Mouse (Mus musculus): ENCODE measurements at regions not wholly inside any gene's neighbourhood (a gene's known extent, or its start where the extent isn't known, plus 50 kb on each side); places are given as distances from the start of the nearest gene placed in this dataset.
"Not testable (repeated sequence)": the region's sequence is repeated elsewhere in the genome, so short reads cannot be mapped to it uniquely, and the experiment has no call there.

DNA sequence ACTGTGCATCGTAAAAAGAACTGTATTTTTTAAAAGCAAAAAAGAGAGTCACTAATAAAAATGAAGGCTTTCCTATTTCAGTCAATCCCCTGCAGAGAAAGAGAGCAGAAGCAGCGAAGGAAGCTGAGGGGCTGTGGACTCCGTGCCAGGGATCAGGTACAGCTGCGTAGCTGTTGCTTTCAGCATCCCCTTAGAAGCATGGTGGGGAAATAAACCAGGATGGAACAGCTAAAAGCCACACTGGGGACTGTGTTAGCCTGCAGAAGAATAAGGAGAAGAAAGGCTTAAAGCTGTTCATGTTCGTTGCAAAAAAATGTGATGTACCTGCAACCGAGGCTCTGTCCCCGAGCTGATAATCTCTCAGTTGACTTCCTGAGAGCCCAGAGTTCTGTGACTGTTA, 1302.6 kb upstream of the Sel1l start:
- CTCF ChIA-PET = no interaction called here

DNA sequence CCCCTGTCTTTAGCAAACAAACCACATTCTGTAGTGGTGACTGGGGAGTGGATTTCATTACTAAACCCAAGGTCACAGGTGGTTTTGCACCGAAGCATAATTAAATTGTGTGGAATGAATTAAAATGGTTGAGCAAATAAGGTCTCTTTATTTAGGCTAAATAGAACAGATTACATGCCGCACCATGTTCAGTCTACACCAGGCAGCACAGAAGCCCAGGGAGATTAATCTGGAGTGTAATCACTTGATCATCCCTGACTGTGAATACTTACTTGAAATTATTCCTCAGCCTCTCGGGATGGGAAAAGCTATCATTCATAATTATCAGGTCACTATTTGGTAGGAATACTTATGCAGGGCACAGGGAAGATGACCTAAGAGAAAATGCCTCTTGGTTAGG, 1293.3 kb upstream of the Sel1l start:
- CTCF ChIA-PET = no interaction called here

DNA sequence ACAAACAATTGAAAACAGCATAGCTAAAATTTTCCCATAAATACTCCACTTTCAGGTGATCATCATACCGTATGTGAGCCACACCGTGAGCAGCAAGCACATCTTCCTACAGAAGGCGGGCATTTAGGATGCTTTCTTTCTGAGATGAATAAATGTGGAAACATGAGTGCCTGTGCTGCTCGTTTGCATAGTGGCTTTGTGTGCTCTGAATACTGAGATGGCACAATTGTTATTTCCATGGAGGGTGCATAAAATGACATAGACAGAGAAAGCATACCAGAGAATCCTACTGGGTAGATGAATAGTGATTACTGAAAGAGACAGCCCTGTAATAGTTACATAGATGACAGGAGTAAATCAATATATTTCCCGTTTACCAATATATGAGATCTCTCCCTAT, 1287.4 kb upstream of the Sel1l start:
- CTCF ChIA-PET = no interaction called here

DNA sequence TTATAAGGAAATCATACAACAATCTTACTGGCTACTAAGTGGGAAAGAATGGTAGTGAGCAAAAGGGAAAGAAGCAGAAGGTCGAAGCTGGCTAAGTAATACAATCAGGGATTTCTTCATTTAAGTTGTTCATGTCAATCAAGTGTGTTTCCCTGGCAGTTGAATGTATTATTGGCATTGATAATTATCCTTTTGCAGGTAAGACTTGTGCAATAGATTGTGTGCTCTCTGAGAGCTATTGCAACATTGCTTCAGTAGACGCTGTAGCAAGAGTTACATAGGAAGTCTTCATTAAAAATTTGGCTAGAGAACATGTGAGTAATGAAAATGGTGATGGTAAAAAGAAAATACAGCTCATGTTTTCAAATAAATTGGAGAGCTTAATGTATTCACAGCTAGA, 1273.3 kb upstream of the Sel1l start:
- CTCF ChIA-PET = no interaction called here

DNA sequence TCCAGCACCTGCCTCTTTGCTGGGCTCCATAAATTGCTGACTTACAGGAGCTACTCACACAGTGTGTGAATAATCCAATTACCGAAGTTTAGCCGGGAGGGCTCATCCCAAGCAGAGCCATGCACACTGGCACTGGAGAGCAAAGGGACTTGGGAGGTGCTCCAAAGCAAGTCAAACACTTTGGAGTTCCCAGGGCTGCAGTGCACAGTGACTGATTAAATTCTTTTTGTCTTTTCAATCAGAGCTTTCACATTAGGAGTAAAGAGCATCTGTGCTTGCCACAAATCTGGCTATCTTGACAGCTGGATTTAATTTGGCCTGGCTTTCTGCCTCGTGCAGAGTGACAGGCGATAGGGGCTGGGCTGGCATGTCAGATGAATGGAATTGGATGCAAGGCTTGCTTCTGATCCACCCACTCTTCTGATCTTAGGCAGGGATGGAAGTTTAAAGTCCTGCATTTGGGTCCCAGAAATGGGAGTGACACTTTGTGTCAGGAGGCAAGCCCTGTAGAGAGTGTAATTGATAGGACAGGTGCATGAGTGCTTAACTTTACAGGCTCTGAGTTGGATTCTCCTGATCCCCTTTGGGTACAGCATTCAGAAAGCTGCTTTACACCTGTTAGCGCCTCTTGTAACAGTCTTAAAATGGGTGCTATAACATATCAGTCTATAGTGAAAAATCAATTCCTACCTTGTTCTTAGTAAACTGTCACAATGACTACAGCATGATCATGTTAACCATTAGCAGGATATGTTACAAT, 1239.3 kb upstream of the Sel1l start:
- CTCF ChIA-PET = no interaction called here

DNA sequence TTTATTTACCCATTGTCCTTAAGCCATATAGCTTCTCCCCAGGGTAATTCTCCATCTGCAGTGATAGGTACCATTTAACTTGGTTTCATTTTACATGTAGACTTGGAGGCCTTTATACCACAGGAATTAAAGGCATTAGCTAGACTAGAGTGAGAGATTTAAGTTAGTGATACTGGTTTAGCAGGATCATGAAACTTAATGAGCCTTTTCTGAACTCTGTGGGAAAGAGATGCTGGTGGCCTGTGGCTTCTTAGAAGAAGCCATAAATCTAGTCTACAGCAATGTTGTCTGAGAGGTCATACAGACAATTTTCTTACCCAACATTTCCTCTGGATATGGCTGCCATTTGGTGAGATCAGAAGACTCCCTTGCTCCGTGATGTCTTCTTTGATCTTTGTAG, 1214.9 kb upstream of the Sel1l start:
- CTCF ChIA-PET = no interaction called here

DNA sequence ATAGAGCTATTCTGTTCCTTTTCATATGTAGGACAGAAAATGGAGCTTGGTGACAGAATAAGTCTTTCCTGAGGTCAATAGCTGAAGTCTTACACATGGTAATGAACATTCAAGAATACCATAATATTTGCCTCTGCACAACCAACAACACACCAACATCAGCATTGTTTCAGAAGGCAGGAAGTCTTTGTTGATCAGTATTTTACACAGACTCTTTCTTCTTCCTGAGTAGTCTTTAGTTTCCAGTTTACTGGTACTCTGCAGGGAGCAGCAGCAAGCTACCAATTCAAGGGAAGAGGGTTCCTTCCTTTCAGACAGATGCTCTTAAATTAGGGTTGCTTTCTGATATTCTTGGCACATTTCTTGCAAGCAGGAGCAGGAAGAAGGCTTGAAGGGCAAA, 1170.7 kb upstream of the Sel1l start:
- CTCF ChIA-PET = no interaction called here

DNA sequence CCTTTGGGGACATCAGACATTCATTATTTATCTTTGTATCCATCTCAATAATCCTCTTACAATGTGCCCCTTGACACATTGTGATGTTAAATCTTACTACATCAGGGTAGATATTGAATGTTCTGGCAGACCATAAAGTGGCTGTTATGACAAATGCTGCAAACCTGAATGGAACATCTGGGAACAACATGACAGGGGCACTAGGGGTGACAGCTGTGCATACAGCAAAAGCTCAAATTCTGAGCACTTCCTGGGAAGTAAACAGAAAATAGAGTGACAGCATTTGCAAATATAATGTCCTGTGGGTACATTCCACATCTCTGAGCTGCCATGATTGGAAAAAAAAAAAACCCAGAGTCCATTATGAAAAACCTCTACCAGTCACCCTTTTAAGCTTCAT, 1162.6 kb upstream of the Sel1l start:
- CTCF ChIA-PET = no interaction called here

DNA sequence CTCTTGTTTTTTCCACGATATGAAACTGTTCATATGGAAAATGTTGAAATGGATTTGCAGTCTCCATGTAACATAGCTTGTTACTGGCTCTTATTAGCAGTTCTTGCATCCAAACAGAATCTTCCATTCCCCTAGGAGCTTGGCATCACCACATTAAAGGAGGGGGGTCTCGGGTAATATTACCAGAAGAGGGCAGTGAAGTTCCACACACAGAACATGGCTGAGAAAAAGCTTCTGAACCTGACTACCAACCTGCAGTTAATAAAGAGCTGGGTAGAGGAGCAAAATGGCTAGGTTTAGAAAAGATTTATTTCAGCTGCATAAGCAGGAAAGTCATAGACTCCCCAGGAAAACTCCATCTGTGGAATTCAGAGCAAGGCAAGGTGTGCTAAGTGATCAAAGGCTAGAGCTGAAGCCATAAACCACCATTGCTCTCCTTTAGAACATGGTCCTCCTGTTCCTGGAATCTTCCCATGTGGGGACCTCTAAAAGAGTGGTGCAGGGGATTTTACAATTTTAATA, 1157.9 kb upstream of the Sel1l start:
- CTCF ChIA-PET = no interaction called here

DNA sequence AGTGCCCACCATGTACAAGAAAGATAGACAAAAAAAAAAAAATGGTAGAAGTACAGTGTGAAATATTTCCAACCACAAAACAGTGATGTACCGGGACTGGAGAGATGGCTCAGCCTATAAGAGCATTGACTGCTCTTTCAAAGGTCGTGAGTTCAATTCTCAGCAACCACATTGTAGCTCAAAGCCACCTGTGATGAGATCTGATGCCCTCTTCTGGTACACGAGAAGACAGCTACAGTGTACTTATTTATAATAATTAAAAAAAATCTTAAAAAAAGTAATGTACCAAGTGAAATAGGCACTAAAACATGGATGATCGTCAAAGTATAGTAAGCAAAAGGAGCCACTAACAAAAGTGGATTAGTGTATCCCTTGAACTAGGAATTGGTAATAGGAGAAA, 1154.2 kb upstream of the Sel1l start:
- CTCF ChIA-PET = no interaction called here

DNA sequence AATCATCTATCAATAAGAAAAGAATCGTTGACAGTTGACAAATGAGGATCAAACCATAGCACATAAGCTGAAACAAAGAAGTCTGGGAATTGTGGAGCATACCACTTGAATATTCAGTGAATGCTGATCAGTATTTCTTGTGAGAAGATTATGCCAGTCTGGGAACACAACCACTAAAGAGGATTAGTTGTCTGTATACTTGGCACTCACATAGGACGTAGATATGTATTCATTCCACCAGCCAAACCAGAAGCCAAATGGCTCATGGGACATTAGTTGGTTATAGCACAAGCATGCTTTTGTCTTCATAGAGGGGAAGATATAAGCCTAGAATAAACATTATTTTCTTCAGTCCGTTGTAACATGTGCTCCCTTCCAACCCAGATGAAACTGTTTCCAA, 1126.7 kb upstream of the Sel1l start:
- CTCF ChIA-PET = no interaction called here

DNA sequence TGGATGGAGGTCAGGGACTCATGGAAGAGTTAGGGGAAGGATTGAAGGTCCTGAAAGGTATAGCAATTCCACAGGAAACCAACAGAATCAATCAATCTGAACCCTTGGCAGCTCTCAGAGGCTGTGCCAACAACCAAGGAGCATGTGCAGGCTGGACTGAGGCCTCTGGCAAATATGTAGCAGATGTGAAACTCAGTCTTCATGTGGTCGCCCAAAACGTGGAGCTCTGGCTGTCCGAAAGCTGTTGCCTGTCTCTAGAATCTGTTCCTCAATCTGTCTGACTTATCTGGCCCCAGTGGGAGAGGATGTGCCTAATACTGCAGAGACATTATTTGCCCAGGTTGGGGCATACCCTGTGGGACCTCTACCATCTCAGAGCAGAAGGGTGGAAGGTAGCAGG, 1095.4 kb upstream of the Sel1l start:
- CTCF ChIA-PET = no interaction called here

DNA sequence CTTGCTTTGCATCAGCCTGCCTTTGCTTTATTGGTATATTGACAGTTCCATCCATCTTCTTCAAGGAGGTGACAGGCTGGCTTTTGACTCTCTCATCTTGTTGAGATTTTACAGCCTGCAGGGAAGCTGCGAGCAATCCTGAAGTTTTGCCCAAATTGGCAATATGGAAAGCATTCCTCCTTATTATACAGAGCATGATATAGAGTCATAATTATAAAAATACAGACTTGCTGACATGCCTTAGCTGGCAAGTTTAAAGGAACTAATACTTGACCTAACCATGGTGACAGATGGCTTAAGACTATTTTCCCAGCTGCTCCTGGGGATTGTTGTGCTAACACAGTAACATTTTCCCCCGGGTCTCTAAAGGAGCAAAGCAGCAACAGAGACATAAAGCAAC, 1078.6 kb upstream of the Sel1l start:
- CTCF ChIA-PET = no interaction called here

DNA sequence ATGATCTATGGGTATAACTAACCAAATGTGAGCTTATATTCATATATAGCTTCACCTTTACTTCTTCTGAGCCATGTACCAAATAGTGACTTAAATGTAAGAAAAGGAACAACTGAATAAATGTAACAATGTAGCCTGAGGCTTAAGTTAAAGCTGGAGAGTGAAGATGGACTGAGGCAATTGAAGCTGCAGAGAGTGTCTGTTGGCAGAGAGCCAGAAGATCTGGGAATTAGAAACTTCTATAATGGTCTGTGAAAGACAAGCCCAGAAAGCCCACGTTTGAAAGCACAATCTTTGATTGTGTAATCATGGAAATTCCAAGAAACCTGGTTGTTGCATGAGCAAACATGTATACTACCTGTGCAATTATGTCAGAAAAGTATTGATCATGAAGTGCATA, 1078.0 kb upstream of the Sel1l start:
- CTCF ChIA-PET = no interaction called here

DNA sequence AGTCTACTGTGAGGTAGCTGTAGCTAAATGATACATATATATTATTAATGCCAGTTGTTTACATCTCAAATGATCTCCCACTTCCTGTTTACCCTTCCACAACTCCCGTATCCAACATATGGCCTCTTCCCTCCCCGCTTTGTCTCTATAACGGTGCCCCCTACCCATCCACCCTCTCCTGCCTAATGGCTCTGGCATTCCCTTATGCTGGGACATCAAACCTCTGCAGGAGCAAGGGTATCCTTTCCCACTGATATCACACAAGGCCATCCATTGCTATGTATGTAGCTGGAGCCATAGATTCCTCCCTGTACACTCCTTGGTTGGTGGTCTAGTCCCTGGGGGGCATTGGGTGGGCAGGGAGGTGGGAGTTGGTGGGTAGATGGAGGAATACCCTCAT, 1071.0 kb upstream of the Sel1l start:
- CTCF ChIA-PET = no interaction called here

DNA sequence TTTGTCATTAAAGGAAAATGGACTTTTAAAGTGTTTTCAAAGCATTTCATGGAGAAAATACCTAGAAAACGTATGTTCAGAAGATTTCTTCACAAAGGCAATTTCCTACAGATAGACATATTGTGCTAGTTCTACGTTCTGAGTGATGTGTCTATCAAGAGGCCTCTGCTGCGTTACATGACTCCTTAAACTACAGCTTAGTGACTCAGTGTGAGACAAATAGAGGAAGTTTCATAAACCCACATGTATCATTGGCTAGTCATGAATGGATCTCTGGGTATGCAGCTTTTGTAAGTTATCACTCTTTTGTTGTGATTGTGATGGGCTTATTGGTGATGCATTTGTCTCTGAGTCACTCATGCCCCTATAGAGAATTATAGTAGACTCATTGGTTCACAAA, 1067.3 kb upstream of the Sel1l start:
- CTCF ChIA-PET = no interaction called here

DNA sequence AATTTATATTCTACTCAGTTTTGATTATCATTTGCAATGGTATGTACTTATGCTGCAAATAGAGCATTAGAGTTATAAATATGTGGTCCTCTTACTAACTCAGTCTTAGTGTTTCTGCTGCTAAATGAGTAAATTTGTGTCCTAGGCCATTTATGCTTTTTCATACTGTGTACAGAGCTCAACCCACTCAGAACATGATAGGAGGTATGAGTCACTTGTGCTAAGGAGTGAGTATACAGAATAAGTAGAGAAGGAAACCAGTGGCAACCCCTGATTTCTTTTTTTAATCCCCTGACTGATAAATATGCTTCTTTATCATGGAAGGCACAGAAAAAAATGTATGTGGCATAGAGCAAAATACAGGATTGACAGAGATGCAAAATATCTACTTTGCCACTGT, 1066.8 kb upstream of the Sel1l start:
- CTCF ChIA-PET = no interaction called here

DNA sequence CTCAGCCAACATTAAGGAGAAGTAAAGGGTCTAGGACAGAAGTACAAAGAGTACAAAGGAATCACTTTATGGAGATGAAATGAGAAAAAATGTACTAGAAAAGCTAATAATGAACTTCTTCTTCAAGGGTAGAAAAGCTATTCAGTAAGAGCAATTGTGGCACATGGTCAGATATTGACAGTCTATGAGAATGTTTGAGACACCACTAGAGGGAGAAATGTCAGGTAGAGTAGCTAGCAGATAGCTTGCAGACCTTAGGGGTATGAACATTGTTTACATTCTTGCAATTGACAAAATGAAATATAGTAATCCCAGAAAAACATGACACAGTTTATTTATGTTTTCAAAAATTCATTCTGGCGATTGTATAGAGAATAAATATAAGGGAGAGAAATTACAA, 1066.2 kb upstream of the Sel1l start:
- CTCF ChIA-PET = no interaction called here

DNA sequence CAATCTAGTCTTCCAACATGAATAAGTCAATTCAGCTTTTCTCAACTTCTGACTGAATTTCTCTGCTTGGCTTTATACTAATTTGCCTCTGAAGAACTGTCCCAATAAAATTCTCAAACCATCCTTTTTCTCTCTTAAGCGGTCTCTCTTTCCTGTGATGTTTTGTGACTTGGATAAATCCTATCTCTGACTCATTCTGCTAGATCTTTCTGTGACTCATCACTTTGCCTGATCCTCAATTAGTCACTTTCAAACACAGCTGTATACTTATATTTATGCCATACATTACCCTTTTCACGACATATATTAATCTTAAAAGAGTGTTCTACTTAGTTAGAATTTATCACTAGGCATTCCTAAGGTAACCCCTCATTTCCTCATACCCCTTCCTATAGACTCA, 1055.4 kb upstream of the Sel1l start:
- CTCF ChIA-PET = no interaction called here

DNA sequence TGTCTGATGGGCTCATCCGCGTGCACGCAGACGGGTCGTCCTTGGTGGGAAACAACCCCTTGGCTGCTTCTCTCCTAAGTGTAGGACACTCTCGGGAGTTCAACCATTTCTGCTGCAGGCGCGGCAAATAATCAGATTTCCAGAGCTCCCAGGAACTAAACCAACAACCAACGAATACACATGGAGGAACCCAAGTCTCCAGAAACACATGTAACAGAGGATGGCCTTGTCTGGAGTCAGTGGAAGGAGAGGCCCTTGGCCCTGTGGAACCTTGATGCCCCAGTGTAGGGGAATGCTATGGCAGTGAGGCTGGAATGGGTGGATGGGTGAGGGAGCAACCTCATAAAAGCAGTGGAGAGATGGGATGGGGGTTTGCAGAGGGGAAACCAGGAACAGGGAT, 1043.4 kb upstream of the Sel1l start:
- CTCF ChIA-PET = no interaction called here

DNA sequence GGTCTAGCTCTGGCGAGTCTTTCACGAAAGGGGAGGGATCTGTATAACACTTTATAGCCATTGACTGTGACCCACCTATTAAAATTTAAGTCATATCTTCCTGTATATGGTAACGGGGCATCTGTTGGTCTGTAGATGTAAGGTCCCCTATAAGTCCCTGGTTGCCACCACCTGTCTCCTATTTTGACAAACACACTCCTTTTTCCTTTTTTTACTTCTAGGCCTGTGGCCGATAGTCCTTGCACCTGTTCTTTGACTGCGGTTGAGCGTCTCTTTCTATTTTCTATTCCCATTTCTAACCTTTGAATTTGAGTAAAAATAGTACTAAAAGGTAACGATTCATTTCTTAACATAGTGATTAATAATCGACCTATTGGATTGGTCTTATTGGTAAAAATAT, 1042.7 kb upstream of the Sel1l start:
- CTCF ChIA-PET = not testable (repeated sequence)

DNA sequence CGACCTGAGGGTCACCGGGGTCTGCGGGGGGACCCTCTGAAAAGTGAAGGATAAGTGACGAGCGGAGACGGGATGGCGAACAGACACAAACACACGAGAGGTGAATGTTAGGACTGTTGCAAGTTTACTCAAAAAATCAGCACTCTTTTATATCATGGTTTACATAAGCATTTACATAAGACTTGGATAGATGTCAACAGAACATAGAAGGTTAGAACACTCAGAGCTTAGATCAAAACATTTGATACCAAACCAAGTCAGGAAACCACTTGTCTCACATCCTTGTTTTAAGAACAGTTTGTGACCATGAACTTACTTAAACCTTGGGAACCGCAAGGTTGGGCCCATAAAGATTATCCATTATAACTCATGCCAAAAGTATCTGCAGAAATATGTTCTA, 1042.2 kb upstream of the Sel1l start:
- CTCF ChIA-PET = not testable (repeated sequence)

DNA sequence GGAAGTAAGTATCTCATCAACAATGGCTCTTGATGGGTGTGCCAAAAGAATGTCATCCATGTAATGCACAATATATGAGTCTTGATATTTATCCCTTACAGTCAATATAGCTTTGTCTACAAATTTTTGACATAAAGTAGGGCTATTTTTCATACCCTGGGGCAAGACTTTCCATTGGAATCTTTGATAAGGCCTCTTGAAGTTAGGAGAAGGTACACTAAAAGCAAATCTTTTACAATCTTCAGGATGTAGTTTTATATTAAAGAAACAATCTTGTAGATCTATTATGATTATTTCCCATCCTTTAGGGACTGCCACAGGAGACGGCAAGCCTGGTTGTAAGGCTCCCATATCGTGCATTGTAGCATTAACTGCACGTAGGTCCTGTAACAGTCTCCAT, 1038.8 kb upstream of the Sel1l start:
- CTCF ChIA-PET = no interaction called here

DNA sequence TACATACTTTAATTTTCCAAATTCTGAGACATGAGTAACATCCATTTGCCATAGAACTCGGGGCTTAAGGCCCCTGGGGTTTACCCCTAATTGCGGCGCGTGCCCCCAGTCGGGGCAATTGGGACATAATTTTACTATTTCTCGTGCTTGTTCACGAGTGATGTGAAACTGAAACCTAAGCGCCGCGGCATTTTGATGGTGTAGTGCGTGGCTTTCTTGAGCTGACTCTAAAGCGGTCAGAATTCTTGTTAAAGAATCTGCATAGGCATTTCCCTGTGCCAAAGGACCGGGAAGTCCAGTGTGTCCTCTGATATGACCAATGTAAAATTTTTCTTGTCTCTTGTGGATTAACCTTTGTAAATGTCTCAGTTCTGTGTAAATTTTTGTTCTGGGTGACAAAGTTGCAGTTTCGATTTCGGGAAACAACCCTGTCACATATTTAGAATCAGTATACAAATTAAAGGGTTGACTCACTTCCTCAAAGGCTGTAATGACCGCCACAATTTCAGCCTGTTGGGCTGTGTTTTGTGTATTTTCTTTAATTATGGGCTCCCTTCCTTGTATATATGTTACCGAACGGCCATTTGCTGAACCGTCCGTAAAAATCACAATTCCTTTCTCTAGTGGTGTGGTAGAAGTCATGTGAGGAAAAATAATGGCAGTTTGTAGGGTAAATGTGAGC, 1037.6 kb upstream of the Sel1l start:
- CTCF ChIA-PET = not testable (repeated sequence)

Measured in spleen, embryonic (tissue).